Mouse (Mus musculus) MEL (cell line): Measurements from ENCODE around the gene Nmrk2.

ENCODE experiments used
- CTCF ChIP-seq, 3 experiments: IDR thresholded peaks in 2 of 3; conservative IDR thresholded peaks in 1 of 3; 2 replicates each; pipeline ENCODE4 v1.5.1; 2011 to 2012; ENCODE audit warnings: low read length in 3 of 3, low read depth in 2 of 3, mild to moderate bottlenecking in 2 of 3, improper control_type of control experiment in 1 of 3, inconsistent platforms in 1 of 3, mixed read lengths in 1 of 3, moderate library complexity in 1 of 3; ENCODE audit not compliant: control insufficient read depth in 1 of 3, insufficient read depth in 1 of 3, poor library complexity in 1 of 3, severe bottlenecking in 1 of 3
- E2F4 ChIP-seq: IDR thresholded peaks from 2 replicates; pipeline ENCODE4 v1.6.1; 2011; ENCODE audit warnings: low read depth, low read length, improper control_type of control experiment, borderline replicate concordance
- HCFC1 ChIP-seq: IDR thresholded peaks from 2 replicates; pipeline ENCODE4 v1.6.1; 2012; ENCODE audit warnings: low read depth, mild to moderate bottlenecking, inconsistent platforms, low read length, improper control_type of control experiment, moderate library complexity
- JUND ChIP-seq: IDR thresholded peaks from 2 replicates; pipeline ENCODE4 v1.6.1; 2011; ENCODE audit warnings: low read depth, mild to moderate bottlenecking, improper control_type of control experiment, low read length
- MYC ChIP-seq: IDR thresholded peaks from 2 replicates; pipeline ENCODE4 v1.6.1; 2011; ENCODE audit warnings: low read depth, mild to moderate bottlenecking, low read length, improper control_type of control experiment, moderate library complexity
- NRF1 ChIP-seq: IDR thresholded peaks from 2 replicates; pipeline ENCODE4 v1.6.1; 2014; ENCODE audit warnings: low read depth, mild to moderate bottlenecking, inconsistent platforms, low read length, improper control_type of control experiment, moderate library complexity; ENCODE audit not compliant: poor library complexity, insufficient read depth, severe bottlenecking
- POLR2A ChIP-seq, 2 experiments: IDR thresholded peaks; 2 replicates each; pipeline ENCODE4 v1.6.1; 2011 to 2012; ENCODE audit warnings: low read length in 2 of 2, mild to moderate bottlenecking in 2 of 2, control low read depth in 1 of 2, improper control_type of control experiment in 1 of 2, low read depth in 1 of 2, moderate library complexity in 1 of 2; ENCODE audit not compliant: control insufficient read depth in 1 of 2, insufficient read depth in 1 of 2, poor library complexity in 1 of 2
- UBTF ChIP-seq: IDR thresholded peaks from 2 replicates; pipeline ENCODE4 v1.6.1; 2012; ENCODE audit warnings: low read depth, mild to moderate bottlenecking, inconsistent platforms, low read length, improper control_type of control experiment, moderate library complexity, borderline replicate concordance; ENCODE audit not compliant: insufficient read depth
- ZC3H11A ChIP-seq: IDR thresholded peaks from 2 replicates; pipeline ENCODE4 v1.6.1; 2012; ENCODE audit warnings: low read depth, mild to moderate bottlenecking, inconsistent platforms, low read length, improper control_type of control experiment
- ZMIZ1 ChIP-seq: IDR thresholded peaks from 2 replicates; pipeline ENCODE4 v1.6.1; 2012; ENCODE audit warnings: low read depth, mild to moderate bottlenecking, inconsistent platforms, low read length, improper control_type of control experiment, moderate library complexity
- ZNF384 ChIP-seq: IDR thresholded peaks from 2 replicates; pipeline ENCODE4 v1.6.1; 2012; ENCODE audit warnings: low read depth, mild to moderate bottlenecking, inconsistent platforms, low read length, improper control_type of control experiment

DNA sequence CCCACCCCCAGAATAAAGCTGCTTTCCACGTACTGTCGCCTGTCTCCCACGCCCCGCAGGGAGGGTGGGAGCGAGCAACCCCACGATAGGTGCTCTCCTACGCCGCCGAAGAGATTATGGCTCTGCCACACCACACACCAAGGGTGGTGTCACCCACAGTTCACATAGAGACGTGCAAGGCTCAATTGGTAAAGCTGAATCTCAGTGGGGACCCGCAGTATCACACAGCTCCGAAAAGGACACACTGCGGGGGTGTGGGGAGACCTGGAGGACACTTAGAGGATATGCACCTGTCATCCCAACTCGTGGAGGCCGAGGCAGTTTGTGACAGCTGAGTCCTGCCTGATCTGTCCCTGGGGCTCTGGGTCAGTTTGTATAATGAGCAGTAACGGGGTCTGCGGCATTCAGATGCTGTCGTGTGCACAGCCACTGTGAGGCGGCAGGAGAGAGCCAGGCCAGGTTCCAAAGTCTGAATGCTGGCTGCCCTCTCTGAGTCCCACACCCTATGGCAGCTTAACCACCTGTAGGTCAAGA is 8.8 kb downstream of the Nmrk2 start:
- no peak for TF ChIP-seq POLR2A (IDR thresholded peaks at IDR 0.05; ENCODE audit: control insufficient read depth in 1 of 2, insufficient read depth in 1 of 2, low read depth in 1 of 2, low read length in 2 of 2, poor library complexity in 1 of 2)
- TF ChIP-seq ZNF384: no peak
- TF ChIP-seq CTCF (IDR thresholded peaks at IDR 0.05 in 2 of 3, conservative IDR thresholded peaks at IDR 0.05 in 1 of 3; ENCODE audit: control insufficient read depth in 1 of 3, insufficient read depth in 1 of 3, low read depth in 2 of 3, low read length in 3 of 3, poor library complexity in 1 of 3, severe bottlenecking in 1 of 3): no peak
- TF ChIP-seq E2F4: no peak
- no peak for TF ChIP-seq MYC
- no peak for TF ChIP-seq HCFC1
- TF ChIP-seq UBTF: no peak
- no peak for TF ChIP-seq JUND
- TF ChIP-seq ZMIZ1: peak; percentile 2; the same call in 1 of the 2 replicates
- TF ChIP-seq ZC3H11A: no peak
- no peak for TF ChIP-seq NRF1
